Mouse (Mus musculus): Measurements from ENCODE around the gene Ckap5. TPM values are rescaled to one million over a fixed set of nuclear protein-coding genes. Genes with fewer than 3 reads are reported as not detected.
A peak's percentile ranks its signal among the peaks of the same experiment; 100 is the strongest.
"Not testable (repeated sequence)": the region's sequence is repeated elsewhere in the genome, so short reads cannot be mapped to it uniquely, and the experiment has no call there.

The Ckap5 gene
- total and polyA plus RNA-seq, 3 experiments: 7.4 to 52.2 (median 47.1) TPM

GRCm38 (mm10) chr2:91600475-91600874, 73.9 kb downstream of the Ckap5 start:
- no peak for TF ChIP-seq CTCF (IDR thresholded peaks at IDR 0.05)
- no peak for TF ChIP-seq POLR2A (IDR thresholded peaks at IDR 0.05; ENCODE audit: insufficient read depth, low read depth, low read length)
- TF ChIP-seq EP300 (IDR thresholded peaks at IDR 0.05; ENCODE audit: insufficient read depth, low read depth, low read length): no peak
- peaks cover 3% of the 10 kb centered on the region for H3K36me3 ChIP-seq (ENCODE audit: control insufficient read depth, insufficient read depth, low read length)
- H3K79me2 ChIP-seq (replicated peaks; ENCODE audit: control insufficient read depth, insufficient read depth, low read length): no peaks in the 10 kb centered on the region
- H3K27ac ChIP-seq: no peak overlapping the region
- no peak overlapping the region for H3K4me3 ChIP-seq
- no peak overlapping the region for H3K9ac ChIP-seq (ENCODE audit: low read depth, low read length)
- H3K27me3 ChIP-seq (ENCODE audit: control insufficient read depth, insufficient read depth, low read length): no peaks in the 10 kb centered on the region
- 90% methylated on average over 4 of the region's 4 CpGs for WGBS
- DNase-seq: no peak
- intact Hi-C loops (cut with DNase I): loop anchor here (10.0 kb wide), 1 partner anchor 324 kb away; the partner anchor contains the start of gene Chrm4
- H3K4me1 ChIP-seq (ENCODE audit: control insufficient read depth, insufficient read depth, low read length): no peaks in the 10 kb centered on the region

GRCm38 (mm10) chr2:91602389-91602788, 75.8 kb downstream of the Ckap5 start:
- intact Hi-C loops (cut with DNase I): loop anchor here (10.0 kb wide), 1 partner anchor 322 kb away; the partner anchor contains the start of gene Chrm4
- WGBS: 86% methylated on average over 4 of the region's 4 CpGs
- Histone ChIP-seq H3K27me3 (ENCODE audit: control insufficient read depth, insufficient read depth, low read length) (no peaks in the 10 kb centered on the region), H3K79me2 (replicated peaks; ENCODE audit: control insufficient read depth, insufficient read depth, low read length) (no peaks in the 10 kb centered on the region), H3K4me1 (ENCODE audit: control insufficient read depth, insufficient read depth, low read length) (no peaks in the 10 kb centered on the region), H3K36me3 (ENCODE audit: control insufficient read depth, insufficient read depth, low read length) (no peaks in the 10 kb centered on the region; the same call in none of the 2 replicates), H3K4me3 (no peak overlapping the region), H3K27ac (no peak overlapping the region), H3K9ac (ENCODE audit: low read depth, low read length) (no peak overlapping the region)
- TF ChIP-seq CTCF (IDR thresholded peaks at IDR 0.05) (peak; percentile 31), EP300 (IDR thresholded peaks at IDR 0.05; ENCODE audit: insufficient read depth, low read depth, low read length) (no peak), POLR2A (IDR thresholded peaks at IDR 0.05; ENCODE audit: insufficient read depth, low read depth, low read length) (no peak)
- DNase-seq: no peak

- intact Hi-C loops (cut with DNase I): loop anchor here (5.0 to 10.0 kb wide), 2 partner anchors 37 to 315 kb away; partner anchors contain the start of gene Chrm4
These were observed 82.8 kb downstream of the Ckap5 start for GRCm38 (mm10) chr2:91609370-91609769.

GRCm38 (mm10) chr2:91622356-91622755, 95.8 kb downstream of the Ckap5 start:
- Histone ChIP-seq H3K4me3 (no peak overlapping the region), H3K4me1 (ENCODE audit: control insufficient read depth, insufficient read depth, low read length) (no peaks in the 10 kb centered on the region), H3K36me3 (ENCODE audit: control insufficient read depth, insufficient read depth, low read length) (no peaks in the 10 kb centered on the region), H3K79me2 (replicated peaks; ENCODE audit: control insufficient read depth, insufficient read depth, low read length) (no peaks in the 10 kb centered on the region), H3K9ac (ENCODE audit: low read depth, low read length) (no peak overlapping the region), H3K27ac (no peak overlapping the region), H3K27me3 (ENCODE audit: control insufficient read depth, insufficient read depth, low read length) (no peaks in the 10 kb centered on the region)
- no peak for TF ChIP-seq EP300 (IDR thresholded peaks at IDR 0.05; ENCODE audit: insufficient read depth, low read depth, low read length)
- TF ChIP-seq CTCF (IDR thresholded peaks at IDR 0.05): no peak
- no peak for TF ChIP-seq POLR2A (IDR thresholded peaks at IDR 0.05; ENCODE audit: insufficient read depth, low read depth, low read length)
- DNase-seq: no peak
- 91% methylated on average over 5 of the region's 5 CpGs for WGBS
- intact Hi-C loops (cut with DNase I): no loop called here

More at GRCm38 (mm10) chr2:91609370-91609769, 82.8 kb downstream of the Ckap5 start:
- H3K4me3 ChIP-seq; H3K9ac ChIP-seq (ENCODE audit: low read depth, low read length); DNase-seq; H3K4me1 ChIP-seq (ENCODE audit: control insufficient read depth, insufficient read depth, low read length); H3K27ac ChIP-seq; H3K79me2 ChIP-seq (replicated peaks; ENCODE audit: control insufficient read depth, insufficient read depth, low read length); H3K27me3 ChIP-seq (ENCODE audit: control insufficient read depth, insufficient read depth, low read length); H3K36me3 ChIP-seq (ENCODE audit: control insufficient read depth, insufficient read depth, low read length): not testable (repeated sequence)
- peak; percentile 34 for TF ChIP-seq CTCF (IDR thresholded peaks at IDR 0.05)

- H3K27ac ChIP-seq; H3K9ac ChIP-seq (ENCODE audit: low read depth, low read length); DNase-seq; H3K27me3 ChIP-seq (ENCODE audit: control insufficient read depth, insufficient read depth, low read length); H3K4me3 ChIP-seq; intact Hi-C loops (cut with DNase I); H3K4me1 ChIP-seq (ENCODE audit: control insufficient read depth, insufficient read depth, low read length); H3K36me3 ChIP-seq (ENCODE audit: control insufficient read depth, insufficient read depth, low read length); H3K79me2 ChIP-seq (replicated peaks; ENCODE audit: control insufficient read depth, insufficient read depth, low read length): not testable (repeated sequence)
- 93% methylated on average over 7 of the region's 7 CpGs for WGBS
These were observed 96.8 kb downstream of the Ckap5 start for GRCm38 (mm10) chr2:91623366-91623765.

GRCm38 (mm10) chr2:91627486-91627885, 100.9 kb downstream of the Ckap5 start:
- Histone ChIP-seq H3K36me3 (ENCODE audit: control insufficient read depth, insufficient read depth, low read length) (no peaks in the 10 kb centered on the region), H3K27ac (no peak overlapping the region), H3K4me1 (ENCODE audit: control insufficient read depth, insufficient read depth, low read length) (no peaks in the 10 kb centered on the region), H3K27me3 (ENCODE audit: control insufficient read depth, insufficient read depth, low read length) (no peaks in the 10 kb centered on the region), H3K79me2 (replicated peaks; ENCODE audit: control insufficient read depth, insufficient read depth, low read length) (no peaks in the 10 kb centered on the region), H3K9ac (ENCODE audit: low read depth, low read length) (no peak overlapping the region), H3K4me3 (no peak overlapping the region)
- intact Hi-C loops (cut with DNase I): no loop called here
- no peak for DNase-seq
- no peak for TF ChIP-seq CTCF (IDR thresholded peaks at IDR 0.05)
- TF ChIP-seq EP300 (IDR thresholded peaks at IDR 0.05; ENCODE audit: insufficient read depth, low read depth, low read length): no peak
- TF ChIP-seq POLR2A (IDR thresholded peaks at IDR 0.05; ENCODE audit: insufficient read depth, low read depth, low read length): no peak
- WGBS: 72% methylated on average over 5 of the region's 5 CpGs
